In genomic region chr13:24466027-24466426, GRCm38 (mm10) we compare ENCODE assay signal across 19 mouse cellular contexts.
DNase-seq lines count a peak whose midpoint lies in the region; ATAC-seq and TF ChIP-seq lines count a peak whose summit lies in the region.
"Had no signal": no experiment of that assay in that cellular context is flagged by ENCODE, and none has a peak within 500 bp of the region (broad histone marks: within the 10 kb centered on the region; RNA-seq: fewer than 3 reads in every experiment).

No protein-coding gene starts in this region.

- H3K27ac ChIP-seq in heart, embryonic 12.5 days (ENCODE audit: poor library complexity, severe bottlenecking), result no peak overlapping the region
- no peak overlapping the region for H3K27ac ChIP-seq in CH12.LX (ENCODE audit: insufficient read depth, low read depth)
- no peak overlapping the region for H3K27ac ChIP-seq in gastrocnemius, adult 2 months

- peak; percentile 43; the same call in 1 of the 2 replicates for TF ChIP-seq EP300 in CH12.LX (IDR thresholded peaks at IDR 0.05; ENCODE audit: low read length)

- no peaks in the 10 kb centered on the region for H3K27me3 ChIP-seq in heart, embryonic 12.5 days (replicated peaks)
- no peaks in the 10 kb centered on the region for H3K27me3 ChIP-seq in CH12.LX (replicated peaks)
- H3K27me3 ChIP-seq: Patski had no signal

- no peak overlapping the region for H3K9ac ChIP-seq in heart, embryonic 12.5 days
- no peak overlapping the region for H3K9ac ChIP-seq in CH12.LX (ENCODE audit: insufficient read depth, low read depth)

- peaks cover 7% of the 10 kb centered on the region for H3K4me1 ChIP-seq in heart, embryonic 12.5 days (replicated peaks)
- peaks cover 16 to 30% of the 10 kb centered on the region in 2 experiments for H3K4me1 ChIP-seq in CH12.LX (ENCODE audit: control insufficient read depth in 1 of 2, insufficient read depth in 2 of 2)

- no peaks in the 10 kb centered on the region for H3K36me3 ChIP-seq in heart, embryonic 12.5 days
- H3K36me3 ChIP-seq in CH12.LX (replicated peaks in 1 of 2; ENCODE audit: control insufficient read depth in 1 of 2, insufficient read depth in 1 of 2, low read length in 1 of 2), result peaks cover 11 to 81% of the 10 kb centered on the region in 2 experiments
- H3K36me3 ChIP-seq: G1E had no signal

- WGBS in heart, embryonic 12.5 days, result 91% methylated on average over 9 of the region's 9 CpGs

- TF ChIP-seq POLR2A in CH12.LX (IDR thresholded peaks at IDR 0.05; ENCODE audit: low read depth, low read length), result no peak

- intact Hi-C loops in gastrocnemius, adult 2 months (cut with DNase I), result no loop called here

- no peak for ATAC-seq in heart, embryonic 12.5 days (ENCODE audit: insufficient number of reproducible peaks, low FRiP score)
- ATAC-seq: activated CD4-positive, CD25-positive, alpha-beta regulatory T cell, adult 4 months; CD4-positive, CD25-positive, alpha-beta regulatory T cell, adult 4 months; Patski had no signal

- DNase-seq in heart, adult 11 months, result peak; percentile 78
- no peak for DNase-seq in CH12.LX (ENCODE audit: extremely low read depth)
- no peak for DNase-seq in gastrocnemius, adult 2 months
- DNase-seq: adrenal gland, adult 2 months; adrenal gland, adult 8-10 months; adrenal gland, postnatal 10 days; adrenal gland, postnatal 14 days; adrenal gland, postnatal 25 days; adrenal gland, postnatal 36 days; B cell, adult 2 months; cerebellum, adult 11 months; cerebellum, adult 11-12 months; cerebellum, adult 18-20 months; cerebellum, adult 2 months had no signal

- no peak overlapping the region for H3K4me3 ChIP-seq in heart, embryonic 12.5 days
- H3K4me3 ChIP-seq in CH12.LX (replicated peaks in 1 of 3; ENCODE audit: low read depth in 2 of 3, low read length in 2 of 3, poor library complexity in 1 of 3), result peak overlapping the region in 1 of 3 experiments; percentile 12
- H3K4me3 ChIP-seq in gastrocnemius, adult 2 months, result no peak overlapping the region

- no peaks in the 10 kb centered on the region for H3K9me3 ChIP-seq in heart, embryonic 12.5 days (replicated peaks)
- no peaks in the 10 kb centered on the region for H3K9me3 ChIP-seq in CH12.LX (replicated peaks; ENCODE audit: low read length)
- H3K9me3 ChIP-seq: G1E had no signal

- H3K79me2 ChIP-seq in CH12.LX (replicated peaks; ENCODE audit: control insufficient read depth, extremely low read depth, insufficient read depth, poor library complexity, severe bottlenecking), result no peaks in the 10 kb centered on the region

- in situ Hi-C loops in CH12.LX (cut with MboI; ENCODE audit: low pct_ligation_motif_present, low pct_unique_long_range_greater_than_20kb, low sequenced_read_pairs), result loop anchor here (5.0 kb wide), 1 partner anchor 49 kb away; no protein-coding TSS in a partner anchor

- dilution Hi-C loops in CH12.LX (cut with MboI; ENCODE audit: extremely low pct_ligation_motif_present, extremely low pct_unique_long_range_greater_than_20kb, low sequenced_read_pairs), result no loop called here

- no peak overlapping the region for H3K4me2 ChIP-seq in heart, embryonic 12.5 days
- no peak overlapping the region for H3K4me2 ChIP-seq in CH12.LX (ENCODE audit: insufficient read depth, low read depth, poor library complexity, severe bottlenecking)

- TF ChIP-seq RAD21 in CH12.LX (IDR thresholded peaks at IDR 0.05; ENCODE audit: low read depth, low read length), result no peak

- TF ChIP-seq CTCF in CH12.LX (conservative IDR thresholded peaks at IDR 0.05 in 1 of 2, IDR thresholded peaks at IDR 0.05 in 1 of 2; ENCODE audit: low read depth in 2 of 2, low read length in 2 of 2), result no peak
- no peak for TF ChIP-seq CTCF in gastrocnemius, adult 2 months (IDR thresholded peaks at IDR 0.05)

TF ChIP-seq in CH12.LX, 34 proteins besides CTCF, POLR2A, EP300 and RAD21:
- TF ChIP-seq BHLHE40 (IDR thresholded peaks at IDR 0.05; ENCODE audit: low read depth, low read length) (peak; percentile 67), PAX5 (IDR thresholded peaks at IDR 0.05; ENCODE audit: low read length) (no peak), USF2 (conservative IDR thresholded peaks at IDR 0.05; ENCODE audit: low read depth, low read length) (peak; percentile 76), TCF12 (IDR thresholded peaks at IDR 0.05; ENCODE audit: low read depth, low read length) (peak; percentile 30; the same call in 1 of the 2 replicates), USF1 (IDR thresholded peaks at IDR 0.05; ENCODE audit: low read depth, low read length) (peak; percentile 78), UBTF (IDR thresholded peaks at IDR 0.05; ENCODE audit: low read depth, low read length) (no peak), MYC (IDR thresholded peaks at IDR 0.05; ENCODE audit: low read depth, low read length) (peak; percentile 29; the same call in 1 of the 2 replicates), MAX (IDR thresholded peaks at IDR 0.05; ENCODE audit: low read length) (peak; percentile 86), ZMIZ1 (IDR thresholded peaks at IDR 0.05; ENCODE audit: low read depth, low read length) (no peak)
TF ChIP-seq in CH12.LX: peak in this region for 6.
